Mouse (Mus musculus) kidney, adult 11 months (tissue): ENCODE data around the gene 4930432K21Rik.

Experiments
- DNase-seq: peaks from one replicate; pipeline ENCODE4 v3.0.0; 2022

Gene 4930432K21Rik

DNA sequence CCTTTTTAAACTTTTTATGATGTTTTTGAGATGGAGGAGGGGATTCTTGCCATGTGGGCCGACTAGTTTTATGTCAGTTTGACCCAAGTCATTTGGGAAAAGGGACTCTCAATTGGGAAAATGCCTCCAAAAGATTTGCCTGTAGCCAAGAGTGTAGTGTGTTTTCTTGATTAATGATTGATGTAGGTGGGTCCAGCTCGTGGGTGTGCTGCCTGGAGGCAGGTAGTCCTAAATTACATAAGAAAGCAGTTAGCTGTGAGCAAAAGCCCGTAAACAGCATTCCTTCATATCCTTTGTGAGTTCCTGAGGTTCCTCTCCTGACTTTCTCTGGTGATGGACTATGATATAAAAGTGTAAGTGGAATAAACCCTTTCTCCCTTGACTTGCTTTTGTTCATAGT lies 1.4 kb downstream of the 4930432K21Rik start:
- DNase-seq = peak; percentile 47

DNA sequence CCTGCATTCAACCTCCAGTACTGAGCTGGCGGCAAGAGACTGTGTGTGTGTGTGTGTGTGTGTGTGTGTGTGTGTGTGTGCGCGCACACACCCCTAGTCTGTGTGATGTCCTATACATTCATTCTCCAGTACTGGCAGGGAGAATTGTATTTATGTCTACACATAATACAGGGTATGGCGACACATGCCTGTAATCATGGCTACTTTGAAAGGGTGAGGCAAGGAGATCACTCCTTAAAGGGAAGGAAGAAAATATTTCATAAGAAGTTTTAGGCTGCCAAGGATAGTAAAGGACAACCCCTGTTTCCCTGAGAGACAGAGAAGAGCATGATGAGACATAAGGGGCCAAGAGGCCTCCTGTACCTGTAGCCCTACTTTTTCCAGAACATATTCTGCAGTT lies 9.8 kb downstream of the 4930432K21Rik start:
- no peak for DNase-seq

DNA sequence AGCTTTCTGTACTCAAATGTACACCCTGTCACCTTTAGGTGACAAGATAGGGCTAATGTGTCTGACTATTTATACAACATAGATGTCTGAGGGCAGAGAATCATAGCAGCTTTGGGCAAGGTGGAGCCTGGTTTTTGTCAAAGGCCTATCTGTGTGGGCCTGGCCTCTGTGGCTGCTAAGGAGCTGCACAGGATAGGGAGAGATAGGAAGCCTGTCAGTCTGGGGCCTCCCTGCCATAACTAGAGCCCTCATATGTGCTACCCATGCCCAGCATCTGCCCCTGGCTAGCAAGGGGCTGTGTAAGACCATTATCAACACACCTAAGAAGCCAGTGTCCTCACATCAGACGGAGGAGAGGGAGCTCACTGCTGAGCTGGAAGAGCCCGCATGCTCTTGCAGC lies 19.9 kb downstream of the 4930432K21Rik start:
- no peak for DNase-seq

DNA sequence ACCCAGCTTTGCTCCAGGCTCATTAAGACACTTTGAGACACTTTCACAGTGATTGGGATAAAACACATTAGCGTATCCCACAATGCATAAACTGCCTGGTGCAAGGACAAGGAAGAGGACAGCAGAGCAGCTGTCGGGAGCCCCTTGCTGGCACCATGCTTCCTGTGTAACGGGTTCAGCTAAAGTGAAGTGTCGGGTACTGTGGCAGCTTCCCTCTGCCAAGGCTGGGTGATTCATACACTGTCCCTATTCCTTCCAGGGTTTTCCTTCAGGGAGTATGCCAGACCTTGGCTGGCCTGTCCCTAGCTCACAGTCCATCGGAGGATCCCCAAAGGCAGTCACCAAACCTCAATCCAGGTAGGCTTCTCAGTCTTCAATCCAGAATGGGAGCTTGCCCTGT lies 22.3 kb downstream of the 4930432K21Rik start:
- DNase-seq = no peak

DNA sequence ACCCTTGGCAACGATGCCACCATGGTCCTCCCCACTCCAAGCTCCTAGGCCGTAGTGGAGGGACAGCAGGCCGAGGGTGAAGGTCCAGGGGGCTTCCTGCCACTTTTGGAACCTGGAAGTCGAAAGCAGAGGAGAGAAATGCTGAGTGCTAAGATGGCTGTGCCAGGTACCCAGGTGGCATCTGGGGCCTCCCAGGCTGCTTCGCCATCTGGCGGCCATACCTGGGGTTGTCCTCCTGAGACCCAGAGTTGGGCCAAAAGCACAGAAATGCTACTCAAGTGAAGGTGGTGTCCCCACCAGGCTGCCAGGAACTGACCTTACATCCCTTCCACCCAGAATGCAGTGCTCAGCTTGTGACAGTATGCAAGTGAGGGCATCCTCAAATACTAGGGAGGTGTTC lies 26.0 kb downstream of the 4930432K21Rik start:
- no peak for DNase-seq

DNA sequence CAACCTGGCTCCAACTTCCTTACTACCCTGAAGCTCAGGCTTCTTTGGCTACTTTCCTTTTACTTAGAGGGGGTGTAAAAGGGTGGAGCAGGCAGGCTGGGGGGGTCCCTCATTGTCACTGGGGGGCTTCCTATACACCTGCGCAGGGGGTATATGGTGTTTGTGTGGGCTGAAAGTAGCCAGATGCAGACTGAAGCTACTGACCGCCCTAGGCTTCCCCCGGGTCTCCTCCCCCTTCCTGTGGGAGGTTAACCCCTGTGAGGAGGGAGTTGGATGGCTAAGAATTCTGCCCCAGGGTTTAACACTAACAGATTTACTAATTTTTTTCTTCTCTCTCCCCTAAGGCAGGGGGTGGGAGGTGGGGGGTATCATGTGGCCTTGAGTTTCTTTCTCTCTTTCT lies 28.7 kb downstream of the 4930432K21Rik start:
- DNase-seq = no peak

DNA sequence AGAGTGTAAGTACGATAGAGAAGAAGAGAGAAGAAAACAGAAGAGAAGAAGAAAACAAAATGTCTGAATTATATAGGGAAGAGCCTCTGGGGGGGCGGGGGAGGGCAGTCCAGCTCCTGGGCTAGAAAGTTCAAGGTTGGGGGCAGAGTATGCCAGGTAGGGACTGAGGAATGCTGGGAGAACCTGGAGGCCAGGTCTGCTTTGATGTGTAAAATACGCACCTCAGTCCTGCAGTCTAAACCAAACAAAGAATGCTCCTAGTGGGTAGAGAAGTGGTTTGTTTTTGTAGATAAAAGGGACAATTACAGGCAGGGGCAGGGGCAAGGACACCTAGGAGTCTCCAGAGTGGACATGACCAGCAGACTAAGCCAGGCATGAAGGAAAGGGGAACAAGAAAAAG lies 29.6 kb downstream of the 4930432K21Rik start:
- no peak for DNase-seq

DNA sequence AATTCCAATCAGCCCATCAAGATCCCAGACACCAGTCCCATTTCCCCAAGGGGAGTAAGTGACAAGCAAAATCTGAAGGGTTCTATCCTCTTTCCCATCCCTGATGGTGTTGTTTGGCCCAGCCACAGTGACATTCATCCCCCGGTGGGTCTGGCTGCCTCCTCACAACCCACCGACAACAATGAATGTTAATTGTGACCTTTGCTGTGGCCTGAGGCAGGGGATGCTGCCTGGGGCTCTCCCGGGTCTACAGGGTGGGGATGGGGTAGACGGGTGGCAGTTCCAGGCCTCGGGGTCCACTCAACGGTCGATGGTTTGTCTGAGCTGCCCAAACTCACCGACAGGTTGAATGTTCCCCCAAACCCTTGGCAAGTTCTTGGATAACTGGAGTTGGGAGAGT lies 30.8 kb downstream of the 4930432K21Rik start:
- no peak for DNase-seq

DNA sequence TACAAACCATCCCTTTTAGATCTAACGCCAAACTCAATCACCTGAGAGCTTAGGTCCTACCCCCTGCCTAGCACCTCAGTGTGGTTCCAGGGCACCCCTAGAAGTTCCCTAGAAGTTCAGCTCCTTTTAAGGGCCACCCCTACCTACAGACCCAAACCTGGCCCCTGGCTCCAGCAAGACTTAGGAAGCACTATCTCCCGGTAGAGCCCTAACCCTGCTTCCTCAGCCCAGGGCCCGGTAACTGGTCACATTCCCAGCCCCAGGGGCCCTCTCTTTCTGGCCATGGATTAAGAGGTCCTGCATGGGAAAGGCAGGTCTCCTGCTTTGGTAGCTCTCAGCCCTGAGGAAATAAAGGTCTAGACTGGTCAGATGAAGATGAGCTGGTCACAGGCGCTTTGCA lies 32.1 kb downstream of the 4930432K21Rik start:
- no peak for DNase-seq

DNA sequence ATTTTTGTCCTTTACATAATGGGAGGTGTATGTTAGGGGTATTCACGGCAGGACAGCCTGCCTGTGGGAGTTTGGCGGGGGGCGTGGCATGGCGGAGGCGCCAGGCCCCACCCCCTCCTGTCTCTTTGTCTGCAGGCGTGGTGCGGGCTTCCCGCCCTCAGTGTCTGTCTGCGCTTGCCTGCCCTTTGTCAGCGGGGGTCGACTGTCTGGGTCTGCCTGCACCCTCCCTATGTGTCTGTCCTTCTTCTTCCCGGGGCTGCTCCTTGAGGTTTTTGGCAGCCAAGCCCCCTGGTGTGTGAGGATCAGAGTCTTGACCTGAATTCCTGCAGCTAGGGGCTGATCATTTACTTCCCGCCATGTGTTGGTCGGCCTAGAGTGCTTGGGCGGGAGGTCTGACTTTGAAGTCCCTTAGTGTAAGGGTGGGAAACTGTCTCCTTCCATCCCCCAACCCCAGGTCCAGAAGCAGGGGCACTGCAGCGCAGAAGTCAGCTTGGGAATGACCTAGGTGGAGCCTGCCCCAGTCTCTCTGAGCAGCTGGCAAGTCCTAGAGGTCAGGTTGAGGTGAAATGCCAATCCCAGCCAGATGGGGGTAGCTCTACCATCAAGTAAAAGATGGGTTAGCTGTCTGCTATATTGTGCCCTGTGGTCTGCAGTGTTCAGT lies 32.8 kb downstream of the 4930432K21Rik start:
- no peak for DNase-seq

DNA sequence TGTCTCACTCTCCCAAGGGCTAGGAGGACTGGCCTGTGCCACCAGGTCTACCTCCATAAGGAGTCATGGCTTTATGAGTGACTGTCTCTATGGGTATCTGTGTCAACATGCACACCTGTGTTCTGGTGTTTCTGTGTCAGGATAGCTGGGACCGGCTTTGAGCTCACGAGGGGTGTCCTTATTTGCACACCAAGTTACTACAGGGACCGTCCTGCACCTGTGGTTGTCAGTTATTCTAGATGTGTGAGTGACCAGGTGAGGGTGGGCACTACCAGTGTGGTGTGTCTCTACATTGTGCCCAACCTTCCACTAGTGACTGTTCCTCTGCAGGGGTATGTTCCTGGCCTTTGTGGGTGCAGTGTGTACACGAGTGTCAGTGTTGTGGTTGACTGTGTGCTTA lies 35.0 kb downstream of the 4930432K21Rik start:
- no peak for DNase-seq

DNA sequence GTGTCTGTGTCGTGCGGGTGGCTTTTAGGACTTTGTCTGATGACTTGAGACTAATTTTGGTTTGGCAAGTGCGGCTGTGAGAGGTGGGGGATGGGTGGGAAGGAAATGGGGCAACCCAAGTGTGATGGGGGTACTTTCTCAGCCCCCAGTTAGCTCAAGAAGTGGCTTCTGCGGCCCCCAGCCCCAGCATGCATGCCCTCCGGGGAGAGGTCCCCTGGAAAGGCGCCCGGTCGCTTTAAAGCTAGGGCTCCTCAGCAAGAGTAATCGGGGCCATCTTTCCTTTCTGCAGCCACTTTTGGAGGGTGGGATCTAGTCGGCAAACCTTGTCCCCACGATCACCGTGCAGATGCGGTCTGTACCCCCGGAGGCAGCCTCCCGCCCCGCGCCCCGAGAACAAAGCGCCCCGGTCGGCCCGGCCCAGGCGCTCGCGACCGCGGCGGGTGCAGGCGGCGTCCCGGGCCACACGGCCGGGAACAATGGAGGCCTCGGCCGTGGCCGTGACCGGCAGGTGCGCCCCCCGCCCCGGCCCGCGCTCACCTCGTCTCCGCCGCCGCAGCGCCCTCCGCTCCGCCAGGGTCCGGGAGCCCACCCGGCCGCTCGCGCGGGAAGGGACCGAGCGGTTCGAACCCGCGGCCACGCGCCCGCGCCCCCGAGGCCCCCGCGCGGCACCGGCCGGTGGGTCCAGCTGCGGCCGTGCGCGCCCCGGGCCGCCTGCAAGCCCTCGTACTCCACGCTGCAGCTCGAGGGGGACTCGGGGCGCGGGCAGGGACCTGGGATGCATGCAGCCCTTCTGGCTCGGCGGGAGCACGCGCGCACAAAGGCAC lies 35.6 kb downstream of the 4930432K21Rik start:
- DNase-seq = no peak

DNA sequence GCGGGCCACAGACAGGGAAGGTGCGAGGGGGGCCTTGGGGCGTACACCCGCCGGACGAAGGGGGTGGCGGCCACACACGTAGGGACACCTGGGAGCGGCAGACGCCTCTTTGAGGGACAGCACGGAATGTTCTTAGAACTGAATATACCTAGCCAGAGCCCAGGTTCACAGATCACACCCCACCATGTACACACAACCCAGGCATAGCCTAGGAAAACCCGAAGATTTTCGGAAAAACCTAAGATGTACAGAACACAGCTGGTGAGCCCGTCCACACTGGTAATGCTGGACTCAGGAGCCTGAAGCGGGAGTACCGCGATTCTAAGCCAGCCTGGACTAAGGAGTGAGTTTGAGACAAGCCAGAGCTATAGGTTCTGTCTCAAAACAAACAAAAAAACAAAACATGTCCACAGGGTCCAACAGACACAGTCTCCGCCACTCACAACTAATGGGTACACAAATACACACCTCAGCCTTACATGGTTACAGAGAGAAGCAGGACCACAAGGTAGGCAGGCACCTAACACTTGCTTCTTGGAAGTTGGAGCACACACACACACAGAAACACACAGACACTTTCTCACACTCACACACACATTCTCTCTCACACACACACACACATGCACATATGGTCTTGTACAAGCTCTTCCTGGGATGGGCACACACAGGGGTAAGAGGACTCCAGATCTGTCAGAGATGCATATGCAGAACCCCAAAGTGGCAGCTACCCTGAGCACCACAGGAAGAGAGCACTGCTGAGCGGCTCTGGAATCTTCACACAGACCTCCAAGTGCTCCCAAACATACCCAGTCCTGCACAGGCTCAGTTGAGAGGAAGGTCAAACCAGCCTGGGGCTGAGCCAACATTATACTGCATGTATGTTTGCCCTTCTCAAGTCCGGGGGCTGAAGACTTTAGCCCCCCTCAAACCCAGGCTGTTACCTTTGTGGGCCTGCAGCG lies 36.5 kb downstream of the 4930432K21Rik start:
- DNase-seq = no peak

DNA sequence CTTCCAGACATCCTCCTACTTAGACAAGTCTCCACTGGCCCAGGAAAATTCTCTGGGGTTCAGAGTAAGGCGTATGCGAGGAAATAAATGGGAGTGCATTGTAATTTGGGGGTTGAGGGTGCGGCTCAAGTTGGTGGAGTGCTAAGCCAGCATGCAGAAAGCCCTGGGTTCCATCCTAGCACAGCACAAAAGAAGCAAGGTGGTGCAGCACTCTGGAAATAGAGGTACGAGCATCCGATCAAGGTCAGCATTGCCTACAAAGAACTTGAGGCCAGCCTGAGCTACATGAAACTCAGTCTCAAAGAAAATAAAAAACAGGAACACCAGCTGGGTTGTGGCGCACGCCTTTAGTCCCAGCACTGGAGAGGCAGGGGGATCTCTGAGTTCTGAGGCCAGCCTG lies 37.3 kb downstream of the 4930432K21Rik start, which contains the start of gene Nanos3:
Gene Nanos3 (minus strand): TSS at position 101 of the 400 bp plus-strand sequence.
- no peak for DNase-seq

DNA sequence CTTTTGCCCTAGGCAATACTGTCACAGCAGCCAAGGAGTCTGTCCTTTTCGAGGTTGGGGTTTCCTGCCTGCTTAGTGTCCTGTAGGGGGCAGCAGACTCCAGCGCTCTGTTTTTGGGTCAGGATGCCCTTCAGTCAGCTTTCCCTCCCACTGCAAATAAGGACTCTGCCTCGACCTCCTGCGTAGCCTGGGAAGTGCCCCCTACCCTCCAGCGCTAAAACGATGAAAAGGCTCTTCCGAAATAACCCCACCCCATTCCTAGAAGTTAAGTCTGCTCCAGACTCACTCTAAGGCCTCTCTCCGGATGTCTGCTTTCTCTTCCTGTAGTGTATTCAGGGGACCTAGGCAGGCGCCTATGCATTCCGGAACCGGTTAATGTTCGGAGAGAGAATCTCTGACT lies 38.7 kb downstream of the 4930432K21Rik start:
- peak; percentile 68 for DNase-seq

DNA sequence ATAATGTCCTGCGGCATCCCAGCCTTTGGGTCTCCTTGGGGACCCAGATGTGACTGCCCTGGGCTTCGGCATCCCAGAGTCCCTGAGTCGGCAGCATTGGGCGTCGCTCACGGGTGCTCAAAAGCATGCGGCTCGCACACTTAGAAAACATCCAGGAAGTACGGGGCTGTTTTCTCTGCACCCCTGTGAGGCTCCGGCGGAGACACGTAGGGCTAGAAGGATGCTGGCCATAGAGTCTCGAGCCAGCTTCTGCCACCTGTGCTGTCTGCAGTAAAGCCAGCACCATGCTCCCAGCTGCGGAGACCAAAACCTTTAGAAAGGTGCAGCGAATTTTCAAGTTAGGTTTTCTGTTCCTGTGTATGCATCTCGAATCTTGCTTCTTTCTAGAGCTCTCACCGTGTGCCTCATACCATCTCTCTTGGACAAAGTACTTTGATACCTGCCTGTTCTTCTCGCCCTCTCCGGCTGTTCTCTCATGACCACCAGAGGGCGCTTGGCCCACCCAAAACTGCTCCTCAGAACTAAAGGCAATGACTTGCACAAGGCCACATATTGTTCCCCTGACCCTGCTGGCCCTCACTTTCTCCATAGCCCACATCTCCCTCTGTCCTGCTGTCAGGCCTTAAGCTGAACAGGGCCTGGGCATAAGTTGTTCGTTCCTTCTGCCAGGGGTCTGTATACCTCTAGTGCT lies 39.4 kb downstream of the 4930432K21Rik start:
- peak; percentile 53 for DNase-seq

DNA sequence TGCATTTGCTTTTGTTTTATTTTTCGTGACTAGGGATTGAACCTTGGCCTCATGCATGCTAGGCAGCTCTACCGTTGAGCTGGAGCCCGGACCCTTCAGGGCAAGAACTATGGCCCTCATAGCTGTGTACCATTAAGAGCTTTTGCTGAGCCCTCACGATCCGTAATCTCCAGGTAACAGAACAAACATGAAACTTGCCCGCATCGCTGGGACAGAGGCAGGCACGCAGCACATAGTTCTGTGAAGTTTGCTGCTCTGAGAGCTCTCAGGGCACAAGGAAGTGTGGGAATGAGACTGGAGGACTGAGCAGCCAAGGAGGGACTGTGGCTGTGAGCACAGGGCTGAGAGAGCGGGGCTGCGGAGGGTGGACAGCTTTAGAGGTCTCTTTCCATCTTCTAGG lies 40.8 kb downstream of the 4930432K21Rik start:
- DNase-seq = no peak

DNA sequence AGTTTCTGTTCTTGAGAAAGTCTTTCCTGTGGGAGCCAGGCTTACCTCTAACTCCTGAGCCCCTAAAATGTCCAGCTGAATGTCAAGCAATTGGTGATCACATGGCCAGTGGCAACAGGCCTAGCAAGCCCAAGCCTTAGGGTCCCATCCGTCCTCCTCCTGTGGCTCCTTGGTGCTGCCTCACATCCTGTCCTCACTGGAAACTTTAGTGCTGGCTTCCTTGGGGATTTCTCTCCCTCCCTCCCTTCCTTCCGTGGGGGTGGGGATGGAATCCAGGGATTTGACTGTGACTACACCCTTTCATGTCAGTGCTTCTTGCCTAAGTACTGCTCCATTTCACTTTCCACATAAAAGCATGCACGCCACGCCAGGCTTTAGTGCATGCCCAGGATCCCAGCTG lies 41.8 kb downstream of the 4930432K21Rik start:
- peak; percentile 76 for DNase-seq

DNA sequence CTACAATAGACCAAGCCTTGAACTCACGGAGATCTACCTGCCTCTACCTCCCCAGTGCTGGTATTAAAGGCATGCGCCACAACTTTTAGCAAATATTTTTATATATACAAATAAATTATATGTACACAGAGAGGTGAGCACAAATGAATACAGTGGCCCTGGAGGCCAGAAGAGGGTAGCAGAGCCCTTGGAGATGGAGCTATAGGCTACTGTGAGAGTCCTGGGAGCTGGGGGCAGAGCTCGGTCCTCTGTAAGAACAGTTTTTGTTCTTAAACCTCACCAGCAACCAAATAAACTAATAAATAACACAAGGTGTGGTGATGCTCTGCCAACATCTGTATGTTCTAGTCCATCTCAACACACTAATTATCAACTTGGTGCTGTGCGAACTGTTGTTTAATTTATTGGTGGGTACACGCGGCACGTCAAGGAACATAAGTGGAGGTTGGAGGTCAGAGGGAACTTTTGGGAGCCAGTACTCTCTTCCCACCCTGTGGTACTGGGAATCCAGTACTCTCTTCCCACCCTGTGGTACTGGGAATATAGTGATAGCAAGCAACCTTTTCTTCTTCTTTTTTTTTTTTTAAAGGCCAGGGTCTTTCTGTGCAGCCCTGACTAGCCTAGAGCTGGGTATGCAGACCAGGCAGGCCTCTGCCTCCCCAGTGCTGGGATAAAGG lies 42.5 kb downstream of the 4930432K21Rik start:
- no peak for DNase-seq

DNA sequence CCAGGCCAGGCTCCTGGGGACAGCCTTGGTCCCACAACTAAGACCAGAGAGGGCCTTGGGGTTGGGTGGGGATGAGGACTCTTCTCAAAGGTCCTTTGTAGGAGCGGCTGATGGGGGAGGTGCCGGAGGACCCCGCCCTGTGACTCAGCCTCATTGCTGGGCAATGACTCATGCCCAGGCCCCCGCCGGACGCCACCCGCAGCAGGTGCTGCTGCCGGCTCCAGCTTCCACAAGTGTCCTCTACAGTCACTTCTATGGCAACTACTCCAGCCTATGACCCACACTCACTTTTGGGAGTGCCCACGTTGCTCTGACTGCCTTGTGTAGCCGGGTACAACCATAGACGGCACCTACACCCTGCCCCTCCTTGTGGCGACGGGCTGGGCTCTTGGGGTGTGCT lies 44.2 kb downstream of the 4930432K21Rik start:
- DNase-seq = peak; percentile 58

DNA sequence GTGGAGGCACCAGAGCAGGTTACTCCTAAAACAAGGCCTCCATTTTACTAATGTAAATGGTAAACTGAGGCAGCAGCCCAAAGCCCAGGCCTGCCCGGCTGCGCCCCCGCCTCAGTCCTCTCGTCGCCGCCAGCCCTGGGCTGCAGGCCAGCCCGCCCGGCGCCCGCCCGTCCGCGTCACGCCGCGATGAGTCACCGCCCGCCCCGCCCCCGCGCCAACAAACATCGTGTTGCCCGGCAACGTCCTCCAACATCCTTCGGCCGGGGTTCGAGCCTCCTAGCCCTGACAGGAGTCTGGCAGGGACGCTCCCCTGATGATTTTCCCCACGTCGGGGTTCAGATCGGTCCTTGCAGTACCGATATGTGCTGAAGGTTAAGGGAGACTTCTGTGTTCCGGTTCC lies 44.7 kb downstream of the 4930432K21Rik start:
- DNase-seq = peak; percentile 34

DNA sequence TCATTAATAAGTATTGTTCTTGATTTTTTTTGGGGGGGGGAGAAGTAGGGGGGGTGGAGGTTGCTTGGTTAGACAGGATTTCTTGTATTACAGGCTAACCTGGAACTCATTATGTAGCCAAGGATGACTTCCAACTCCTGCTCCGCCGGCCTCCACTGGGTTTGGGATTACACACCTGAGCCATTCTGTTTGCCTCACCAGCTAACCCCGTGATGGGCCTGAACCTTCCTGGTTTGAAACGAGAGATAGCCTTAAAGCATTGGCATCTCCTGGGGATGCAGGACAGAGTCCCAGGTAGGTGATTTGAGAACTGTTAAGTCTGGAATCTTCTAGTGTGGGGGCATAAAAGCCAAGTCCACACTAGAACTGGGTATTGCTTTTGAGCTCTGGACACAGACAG lies 45.3 kb downstream of the 4930432K21Rik start:
- DNase-seq = no peak
